Mouse (Mus musculus): Measurements from ENCODE around the gene Tsfm.
A peak's percentile ranks its signal among the peaks of the same experiment; 100 is the strongest.

Tsfm gene

DNA sequence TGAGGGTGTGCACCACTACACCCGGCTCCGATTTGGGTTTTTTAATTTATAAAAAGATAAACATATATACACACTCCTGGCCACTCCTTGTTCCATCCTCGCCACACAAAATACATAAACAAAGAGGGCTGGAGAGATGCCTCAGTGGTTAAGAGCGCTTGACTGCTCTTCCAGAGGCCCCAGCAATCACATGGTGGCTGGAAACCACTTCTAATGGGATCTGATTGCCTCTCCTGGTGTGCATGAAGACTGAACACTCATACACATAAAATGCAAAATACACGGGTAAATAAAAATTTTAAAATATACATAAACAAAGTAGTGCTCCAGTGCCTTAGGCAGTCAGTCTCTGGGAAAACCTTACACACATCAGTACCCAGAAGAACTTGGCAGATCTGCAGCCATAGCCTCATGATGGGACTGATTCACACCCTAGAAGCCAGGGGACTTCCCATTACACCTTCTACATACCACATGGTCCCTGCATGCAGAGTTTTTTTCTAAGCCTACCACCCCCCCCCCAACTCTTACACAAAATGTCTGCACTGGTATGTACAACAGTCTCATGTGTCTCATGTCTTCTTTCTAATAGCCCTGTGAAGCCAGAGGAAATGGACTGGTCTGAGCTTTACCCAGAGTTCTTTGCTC lies 12.0 kb upstream of the Tsfm start:
- DNase-seq (ENCODE audit: inconsistent age in 2 of 2, low spot score in 1 of 2) = no peak

DNA sequence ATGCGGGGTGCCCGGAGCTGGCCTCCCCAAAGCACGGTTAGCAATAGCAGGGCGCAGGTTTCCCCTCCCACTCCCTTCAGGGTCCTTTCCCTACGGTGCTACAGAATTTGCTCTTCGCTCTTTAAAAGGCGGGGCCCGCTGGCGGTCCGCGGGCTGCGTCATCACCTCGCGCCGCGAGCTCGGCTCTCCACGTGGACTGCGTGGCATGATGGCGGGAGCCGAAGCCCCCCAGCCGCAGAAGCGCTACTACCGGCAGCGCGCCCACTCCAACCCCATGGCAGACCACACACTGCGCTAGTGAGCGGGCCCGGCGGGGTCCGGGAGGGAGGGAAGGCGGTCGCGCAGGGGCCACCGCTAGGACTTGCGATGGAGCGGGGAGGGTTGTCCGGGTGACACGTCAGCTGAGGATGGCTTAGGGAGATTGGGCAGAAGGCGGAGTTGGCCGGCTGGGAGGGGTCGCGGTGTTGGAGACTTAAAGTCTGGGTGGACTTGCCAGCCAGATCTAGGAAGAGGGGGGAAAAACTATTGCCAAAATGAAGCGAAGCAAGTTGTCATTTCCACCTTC lies 11.2 kb upstream of the Tsfm start:
- DNase-seq (ENCODE audit: inconsistent age in 2 of 2, low spot score in 1 of 2) = peak; percentile 91 to 98

DNA sequence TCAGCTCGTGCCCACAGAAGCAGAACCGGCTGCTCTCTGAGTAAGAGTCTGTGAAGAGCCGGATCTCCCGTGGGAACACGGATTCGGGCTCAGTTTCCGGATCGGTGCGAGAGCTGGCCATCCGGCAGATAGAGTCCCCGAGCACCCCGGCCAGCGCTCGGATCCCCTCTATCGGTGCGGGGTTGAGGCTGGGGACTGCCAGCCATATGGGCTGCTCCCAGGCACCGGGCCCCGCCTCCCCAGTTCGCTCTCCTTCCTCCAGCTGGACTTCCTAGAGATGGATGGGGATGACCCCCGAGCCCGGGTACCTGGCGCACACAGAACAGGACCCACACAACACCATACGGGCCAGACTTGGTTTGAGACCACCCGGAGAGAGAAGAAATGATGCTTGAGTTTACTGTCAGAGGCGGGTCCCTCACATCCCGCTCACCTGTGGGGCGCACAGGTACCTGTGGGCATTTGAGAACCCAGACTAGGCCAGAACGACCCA lies 10.7 kb upstream of the Tsfm start, which contains the start of the genes Mettl1 and Eef1akmt3:
Mettl1 (plus strand) TSS at position 141 of the 493 bp plus-strand sequence.
Eef1akmt3 (minus strand) TSS at position 240 of the 493 bp plus-strand sequence.
- peak in 1 of 2 experiments; percentile 64 for DNase-seq (ENCODE audit: inconsistent age in 2 of 2, low spot score in 1 of 2)

DNA sequence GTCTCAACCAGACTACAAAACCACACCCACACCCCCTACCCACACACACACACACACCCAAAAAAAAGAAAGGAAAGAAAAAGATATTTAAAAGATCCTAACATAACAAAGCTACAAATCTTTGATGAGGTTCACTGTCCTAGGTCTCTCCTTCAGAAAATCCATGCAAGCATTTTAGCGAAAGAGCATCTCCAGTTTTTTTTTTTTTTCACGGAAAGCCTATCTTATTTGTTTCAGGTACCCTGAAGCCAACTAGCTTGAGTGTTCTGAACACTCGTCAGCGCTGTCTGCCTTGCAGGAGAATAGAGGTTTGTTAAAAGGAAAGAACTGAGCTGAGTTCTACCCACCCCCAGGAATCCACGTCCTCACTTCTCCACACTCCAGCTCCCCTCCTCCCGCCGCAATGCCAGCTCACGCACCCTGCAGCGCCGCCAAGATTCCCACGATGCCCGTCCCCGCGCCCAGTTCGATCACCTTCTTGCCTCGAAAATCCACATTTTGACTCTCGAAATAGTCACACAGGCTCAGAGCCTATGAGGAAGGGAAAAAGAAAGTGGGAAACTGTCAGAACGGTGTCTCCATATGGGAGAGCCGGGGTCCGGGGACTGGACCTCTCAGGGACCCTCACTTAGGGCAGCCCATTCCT lies 10.1 kb upstream of the Tsfm start:
- DNase-seq (ENCODE audit: inconsistent age in 2 of 2, low spot score in 1 of 2) = peak in 1 of 2 experiments; percentile 70

DNA sequence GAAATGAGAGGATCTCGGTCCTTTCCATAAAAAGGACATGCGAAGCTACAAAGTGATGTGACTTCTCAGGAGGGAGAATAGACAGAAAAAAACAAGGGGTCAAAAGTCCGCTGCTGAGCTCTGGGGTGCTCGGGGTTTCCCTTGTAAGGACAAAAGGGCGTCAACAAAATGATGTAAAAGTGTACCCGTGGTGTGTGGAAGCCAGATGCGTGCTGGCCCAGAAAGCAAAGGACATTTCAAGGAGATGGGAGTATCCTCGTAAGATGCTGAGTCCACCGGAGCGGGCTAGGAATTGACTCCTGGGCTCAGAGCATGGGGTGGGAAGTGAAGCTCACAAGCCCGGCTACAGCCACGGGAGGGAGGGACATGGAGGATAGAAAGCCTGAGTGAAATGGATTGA lies 7.0 kb upstream of the Tsfm start:
- DNase-seq (ENCODE audit: inconsistent age in 2 of 2, low spot score in 1 of 2) = no peak

DNA sequence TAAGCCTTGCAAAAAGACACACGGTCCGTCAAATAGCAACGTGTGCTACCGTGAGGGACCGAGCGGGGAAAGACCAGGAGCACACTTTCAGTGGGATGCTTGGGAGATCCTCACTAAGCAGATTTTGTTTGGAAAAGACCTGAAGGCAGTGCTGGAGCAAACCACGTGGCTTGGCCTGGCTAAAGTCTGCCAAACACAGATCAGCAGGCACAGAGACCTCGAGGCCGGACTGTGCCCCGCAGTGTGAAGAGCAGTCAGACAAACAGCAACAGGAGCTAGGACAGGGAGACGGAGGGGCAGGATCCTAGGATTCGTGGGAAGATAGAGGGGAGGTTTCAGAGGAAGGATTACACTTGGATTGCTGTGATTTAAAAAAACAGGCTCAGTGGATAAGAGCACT lies 5.6 kb upstream of the Tsfm start:
- no peak for DNase-seq (ENCODE audit: inconsistent age in 2 of 2, low spot score in 1 of 2)

DNA sequence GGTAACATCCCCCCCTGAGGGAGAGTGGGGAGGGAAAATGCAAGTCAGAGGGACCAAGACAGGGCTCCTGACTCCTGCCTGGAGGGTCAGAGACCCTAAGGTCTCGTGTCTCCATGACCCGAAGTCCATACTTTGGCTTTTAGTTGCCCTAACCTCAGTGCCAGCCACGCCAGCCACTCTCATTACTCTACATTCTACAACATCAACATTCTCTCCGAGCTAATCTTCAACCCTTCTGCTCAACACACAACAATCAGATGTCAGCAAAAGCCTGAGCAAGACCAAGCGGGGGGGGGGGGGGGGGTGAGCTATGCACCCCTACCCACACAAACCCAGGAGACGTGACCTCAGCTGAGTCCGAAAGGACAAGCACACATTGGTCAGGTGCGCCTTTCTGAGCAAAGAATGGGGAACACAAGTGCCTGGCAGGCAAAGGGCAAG lies 2.7 kb upstream of the Tsfm start:
- no peak for DNase-seq (ENCODE audit: inconsistent age in 2 of 2, low spot score in 1 of 2)

DNA sequence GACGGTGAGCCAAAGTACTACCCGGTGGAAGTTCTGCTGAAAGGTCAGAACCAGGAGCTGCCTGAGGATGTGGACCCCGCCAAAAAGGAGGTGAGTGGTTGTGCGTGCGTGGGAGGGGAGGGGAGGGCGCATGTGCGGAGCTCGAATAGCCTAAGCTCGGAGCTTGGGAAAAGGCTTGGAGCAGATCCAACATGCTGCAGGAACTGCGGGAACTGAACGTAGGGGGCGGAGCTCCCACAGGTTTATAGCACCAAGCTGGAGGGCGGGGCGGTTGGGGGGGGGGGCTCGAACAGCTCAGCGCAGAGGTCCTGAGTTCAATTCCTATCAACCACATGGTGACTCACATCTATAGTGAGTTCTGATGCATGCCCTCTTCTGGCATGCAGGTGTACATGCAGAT lies 12.2 kb downstream of the Tsfm start:
- DNase-seq (ENCODE audit: inconsistent age in 2 of 2, low spot score in 1 of 2) = no peak

DNA sequence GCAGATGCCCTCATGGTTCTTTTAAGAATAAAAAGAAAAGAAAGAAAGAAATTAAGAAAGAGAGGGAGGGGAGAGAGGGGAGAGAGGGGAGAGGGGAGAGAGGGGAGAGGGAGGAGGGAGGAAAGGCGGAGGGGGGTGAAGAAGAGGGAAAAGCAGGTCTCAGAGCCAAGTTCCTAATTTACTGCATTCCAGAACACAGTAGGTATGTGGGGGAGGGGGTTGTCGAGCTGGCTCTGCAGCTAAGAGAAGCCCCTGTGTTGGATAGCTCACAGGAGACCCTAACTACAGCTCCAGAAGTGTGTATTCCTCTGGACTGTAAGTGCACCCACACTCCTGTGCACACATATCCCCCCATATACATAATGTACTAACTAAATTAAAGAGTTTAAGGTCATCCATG lies 13.6 kb downstream of the Tsfm start:
- no peak for DNase-seq (ENCODE audit: inconsistent age in 2 of 2, low spot score in 1 of 2)

DNA sequence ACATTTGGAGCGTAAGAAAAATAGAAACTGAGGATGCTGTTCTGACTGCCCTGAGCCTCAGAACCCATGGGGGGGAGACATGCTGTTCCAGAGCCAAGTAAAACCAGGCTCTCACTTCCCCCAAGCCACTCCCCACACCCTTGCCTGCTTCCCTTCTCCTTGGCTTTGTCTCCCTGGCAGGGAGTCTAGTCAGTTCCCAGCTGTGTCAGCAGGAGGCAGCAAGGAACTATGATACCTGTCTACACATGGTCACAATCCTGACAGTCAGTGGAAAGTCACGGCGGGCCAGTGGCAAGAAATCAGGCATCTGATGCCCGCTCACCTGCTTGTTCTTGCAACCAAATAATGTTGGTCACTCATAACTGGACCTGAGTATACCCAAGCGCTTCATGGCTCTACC lies 14.2 kb downstream of the Tsfm start:
- DNase-seq (ENCODE audit: inconsistent age in 2 of 2, low spot score in 1 of 2) = no peak

DNA sequence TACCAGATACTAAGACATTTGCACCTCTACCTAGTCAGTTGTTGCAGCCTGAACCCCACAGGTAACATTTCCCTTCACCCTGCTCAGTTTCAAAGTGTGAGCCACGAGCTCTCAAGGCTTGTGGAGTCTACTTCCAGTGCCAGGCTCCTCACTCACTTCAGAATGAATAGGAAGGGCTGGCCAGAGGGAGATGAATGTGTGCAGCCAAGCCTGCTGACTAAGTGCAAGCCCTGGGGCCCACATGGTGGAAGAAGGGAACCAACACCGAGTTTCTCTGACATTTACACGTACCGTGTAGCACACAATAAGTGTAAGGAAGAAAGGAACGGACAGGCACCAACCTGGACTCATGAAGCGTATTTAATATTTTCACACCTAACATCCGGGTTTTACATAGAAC lies 26.8 kb downstream of the Tsfm start:
- no peak for DNase-seq (ENCODE audit: inconsistent age in 2 of 2, low spot score in 1 of 2)

DNA sequence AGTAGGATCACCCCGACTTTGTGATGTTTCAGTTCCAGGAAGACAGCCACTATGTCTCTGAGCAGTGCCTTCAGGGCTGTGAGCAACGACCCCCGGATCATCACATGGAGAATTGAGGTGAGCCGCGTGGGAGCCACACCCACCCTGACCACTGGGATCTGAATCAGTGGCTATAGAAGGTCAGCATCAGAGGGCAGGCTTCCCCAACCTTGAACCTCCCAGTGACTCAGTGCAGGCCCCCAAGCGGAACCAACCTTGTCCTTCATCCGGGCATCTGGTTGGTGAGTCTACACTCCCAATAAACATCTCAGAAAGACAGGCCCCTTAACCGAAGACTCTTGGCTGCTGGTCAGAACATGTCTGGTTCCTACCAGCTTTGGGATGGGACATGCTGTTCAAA lies 27.3 kb downstream of the Tsfm start:
- DNase-seq (ENCODE audit: inconsistent age in 2 of 2, low spot score in 1 of 2) = peak; percentile 88 to 93

DNA sequence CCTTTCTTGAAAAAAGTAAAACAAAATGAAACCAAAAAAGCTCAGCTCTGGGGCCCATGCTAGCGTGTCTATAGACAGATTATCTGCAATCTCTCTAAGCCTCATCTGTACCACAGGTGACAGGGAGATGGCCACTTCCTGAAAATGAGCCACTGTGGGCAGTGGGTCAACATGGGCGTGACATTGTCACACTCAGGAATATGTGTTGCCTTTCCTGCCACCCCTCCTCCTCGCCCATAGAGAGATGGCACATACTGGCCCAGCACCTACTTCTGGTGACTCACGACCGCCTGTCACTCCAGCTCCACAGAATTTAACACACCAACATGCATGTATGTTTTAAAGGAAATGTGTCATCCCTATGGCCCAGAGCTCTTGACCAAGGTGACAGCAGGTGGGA lies 27.9 kb downstream of the Tsfm start:
- DNase-seq (ENCODE audit: inconsistent age in 2 of 2, low spot score in 1 of 2) = no peak

DNA sequence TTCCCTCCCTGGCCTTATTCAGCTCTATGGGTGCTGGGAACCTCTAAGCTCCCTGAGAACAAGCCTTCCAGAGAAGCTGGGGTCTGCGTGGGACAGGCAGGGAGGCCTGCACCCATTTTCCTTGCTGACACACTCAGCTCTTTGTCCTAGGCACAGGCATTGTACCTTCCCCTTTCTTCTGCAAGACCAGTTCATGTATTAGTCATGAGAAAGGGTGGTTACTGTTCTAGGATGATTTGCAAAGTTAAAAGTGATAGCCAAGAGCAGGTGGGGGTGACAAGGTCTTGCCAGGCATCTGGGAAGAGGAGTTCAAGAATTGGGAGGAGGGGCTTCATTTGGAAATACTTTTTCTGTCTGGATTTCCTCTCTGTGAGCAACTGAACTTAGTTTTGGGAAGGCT lies 28.6 kb downstream of the Tsfm start:
- peak; percentile 23 to 58 for DNase-seq (ENCODE audit: inconsistent age in 2 of 2, low spot score in 1 of 2)

DNA sequence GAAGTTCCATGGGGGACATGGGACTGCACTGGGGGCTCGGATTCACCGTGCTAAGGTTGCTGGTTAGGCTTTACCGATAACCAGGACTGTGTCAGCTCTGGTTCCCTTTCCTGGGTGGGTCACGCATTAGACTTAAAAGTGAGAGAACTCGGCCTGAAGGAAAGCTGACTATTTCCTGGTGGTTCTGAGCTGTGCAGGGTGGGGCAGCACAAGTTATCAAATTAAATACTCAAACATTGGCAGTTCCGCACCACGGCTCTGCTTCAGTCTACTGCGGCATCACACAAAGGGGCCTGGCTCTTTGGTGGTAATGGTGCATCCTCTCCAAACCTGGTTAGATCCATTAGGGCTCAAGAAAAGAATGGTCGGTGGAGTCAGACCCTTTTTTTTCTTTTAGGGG lies 29.3 kb downstream of the Tsfm start:
- peak; percentile 8 to 35 for DNase-seq (ENCODE audit: inconsistent age in 2 of 2, low spot score in 1 of 2)

DNA sequence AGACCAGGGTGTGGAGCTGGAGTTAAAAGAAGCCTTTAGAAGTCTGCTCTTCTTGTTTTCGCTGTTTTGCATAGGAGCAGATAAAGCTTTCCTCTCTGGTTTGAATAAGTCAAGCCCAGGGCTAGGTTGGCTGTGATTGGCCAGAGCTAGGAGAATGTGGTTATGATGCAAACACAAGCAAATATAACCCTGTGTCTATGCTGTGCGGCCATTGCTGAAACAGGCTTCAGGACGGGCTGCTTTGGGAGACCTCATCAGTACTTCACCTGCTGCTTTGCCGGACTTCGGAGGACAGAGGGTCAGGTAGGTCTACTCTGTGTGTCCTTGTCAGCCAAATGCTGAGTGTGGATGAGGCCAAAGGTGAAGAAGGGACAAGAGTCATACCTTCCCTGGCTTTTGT lies 30.1 kb downstream of the Tsfm start, which contains the start of gene Avil:
Avil (plus strand) TSS at position 181 of the 400 bp plus-strand sequence.
- peak in 1 of 2 experiments; percentile 6 for DNase-seq (ENCODE audit: inconsistent age in 2 of 2, low spot score in 1 of 2)

DNA sequence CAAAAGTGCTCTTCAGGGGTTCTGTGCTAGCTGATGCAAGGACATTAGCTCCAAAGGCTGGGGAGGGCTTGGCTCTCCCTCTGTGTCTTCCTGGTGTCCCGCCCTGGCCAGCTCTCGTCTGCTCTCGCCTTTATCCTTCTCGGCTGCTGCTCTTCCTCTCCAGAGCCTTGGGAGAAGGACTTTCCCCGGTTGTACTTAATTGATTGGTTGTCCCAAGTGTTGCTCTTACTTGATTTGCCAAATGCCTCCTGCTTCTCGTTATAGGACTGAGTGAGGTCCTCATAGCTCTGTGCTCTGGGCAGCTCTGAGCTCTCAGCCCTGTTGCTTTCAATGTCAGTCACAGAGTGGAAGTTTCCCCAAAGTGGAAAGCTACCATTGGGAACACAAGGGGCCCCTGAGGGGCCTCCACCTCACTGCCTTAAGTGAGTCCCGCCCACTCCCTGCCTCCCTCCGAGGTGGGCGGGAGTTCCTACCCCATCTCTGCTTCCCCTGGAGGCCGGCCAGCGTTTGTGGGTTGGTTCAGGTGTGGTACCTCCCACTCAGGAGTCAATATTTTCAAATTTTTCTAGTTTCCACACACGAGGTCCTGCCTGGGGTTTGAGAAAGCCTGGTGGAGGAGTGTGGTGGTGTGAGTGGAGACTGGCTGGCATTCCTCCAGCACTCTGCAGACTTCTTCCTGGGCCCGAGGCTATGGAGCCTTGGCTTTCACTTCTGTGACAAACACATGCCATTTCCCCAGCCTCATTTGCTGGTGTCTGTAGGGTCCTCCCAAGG lies 33.1 kb downstream of the Tsfm start:
- peak; percentile 22 to 51 for DNase-seq (ENCODE audit: inconsistent age in 2 of 2, low spot score in 1 of 2)

DNA sequence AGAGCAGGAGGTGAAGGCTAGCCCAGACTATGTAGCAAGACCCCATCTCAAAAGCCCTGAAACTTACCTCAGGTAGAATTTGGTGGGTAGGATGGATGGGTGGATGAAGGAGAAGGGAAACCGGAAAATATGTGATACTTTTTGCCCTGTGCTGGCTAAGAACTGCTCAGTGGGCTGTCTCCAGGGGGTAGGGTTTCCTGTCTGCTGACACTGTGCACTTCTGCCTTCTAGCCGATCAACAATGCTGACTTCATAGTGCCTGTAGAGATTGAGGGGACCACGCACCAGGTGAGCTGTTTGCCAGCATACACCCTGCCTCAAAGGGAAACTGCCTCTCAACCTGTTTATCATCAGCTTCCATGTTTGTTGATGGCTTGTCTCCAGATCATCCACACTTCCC lies 37.0 kb downstream of the Tsfm start:
- DNase-seq (ENCODE audit: inconsistent age in 2 of 2, low spot score in 1 of 2) = peak in 1 of 2 experiments; percentile 24

DNA sequence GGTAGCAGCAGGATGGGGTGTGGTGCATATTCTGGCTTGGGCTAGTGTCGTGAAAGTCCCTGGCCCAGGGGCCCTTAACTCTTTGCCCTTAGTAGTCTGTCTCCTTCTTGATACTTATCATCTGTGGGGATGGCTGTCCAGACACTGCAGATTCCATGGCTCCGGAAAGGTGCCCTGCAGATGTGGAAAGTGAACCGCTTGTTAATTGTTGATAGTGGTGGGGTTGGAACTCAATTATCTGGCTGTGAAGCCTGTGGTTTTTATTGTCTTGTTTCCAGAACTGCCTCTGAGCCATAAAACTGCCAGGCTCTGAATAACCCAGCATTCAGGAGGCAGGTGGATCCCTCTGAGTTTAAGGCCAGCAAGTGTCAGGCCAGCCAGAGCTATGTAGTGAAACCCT lies 39.0 kb downstream of the Tsfm start:
- peak in 1 of 2 experiments; percentile 29 for DNase-seq (ENCODE audit: inconsistent age in 2 of 2, low spot score in 1 of 2)

DNA sequence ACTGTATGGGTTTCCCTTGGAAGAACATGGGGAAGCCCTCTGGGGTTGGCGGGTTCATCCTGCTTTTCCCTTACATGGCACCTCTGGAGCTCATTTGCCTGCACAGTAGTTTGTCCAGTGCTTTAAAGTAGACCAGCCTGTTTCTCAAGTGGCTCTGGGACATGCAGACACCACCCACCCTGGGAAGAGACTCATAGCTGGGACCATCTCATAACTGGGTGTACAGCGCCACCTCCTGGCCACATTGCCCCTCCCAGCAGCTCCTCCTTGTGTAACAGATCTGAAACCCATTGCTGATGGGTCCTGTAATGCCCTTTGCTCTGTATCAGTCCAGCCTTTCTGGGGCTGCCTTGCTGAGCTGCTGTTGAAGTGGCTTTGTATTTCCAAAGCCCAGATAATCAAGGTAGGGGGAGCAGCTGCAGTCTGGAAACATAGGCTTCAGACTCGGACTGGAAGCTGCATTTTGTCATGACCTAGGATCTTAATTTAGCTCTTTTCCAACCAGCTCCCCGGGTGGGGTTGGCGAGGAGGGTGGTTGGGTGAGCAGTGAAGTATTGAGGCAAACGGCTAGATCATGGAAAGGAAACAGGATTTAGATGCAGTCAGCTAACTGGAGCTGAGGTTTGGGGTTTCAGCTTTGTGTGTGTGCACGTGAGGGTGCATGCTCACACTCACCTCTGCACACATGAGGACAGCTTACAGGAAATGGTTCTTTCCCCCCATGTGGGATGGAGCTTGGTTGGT lies 40.2 kb downstream of the Tsfm start:
- DNase-seq (ENCODE audit: inconsistent age in 2 of 2, low spot score in 1 of 2) = peak; percentile 88 to 96
